Mouse (Mus musculus) layer of hippocampus, postnatal 10 days (tissue): ENCODE measurements at regions not wholly inside any gene's neighbourhood (a gene's known extent, or its start where the extent isn't known, plus 50 kb on each side); places are given as distances from the start of the nearest gene placed in this dataset.
A peak's percentile ranks its signal among the peaks of the same experiment; 100 is the strongest.

Experiments used
- DNase-seq, 2 experiments: peaks; one replicate each; pipeline ENCODE4 v3.0.0; 2021; ENCODE audit warnings: low spot score in 2 of 2

DNA sequence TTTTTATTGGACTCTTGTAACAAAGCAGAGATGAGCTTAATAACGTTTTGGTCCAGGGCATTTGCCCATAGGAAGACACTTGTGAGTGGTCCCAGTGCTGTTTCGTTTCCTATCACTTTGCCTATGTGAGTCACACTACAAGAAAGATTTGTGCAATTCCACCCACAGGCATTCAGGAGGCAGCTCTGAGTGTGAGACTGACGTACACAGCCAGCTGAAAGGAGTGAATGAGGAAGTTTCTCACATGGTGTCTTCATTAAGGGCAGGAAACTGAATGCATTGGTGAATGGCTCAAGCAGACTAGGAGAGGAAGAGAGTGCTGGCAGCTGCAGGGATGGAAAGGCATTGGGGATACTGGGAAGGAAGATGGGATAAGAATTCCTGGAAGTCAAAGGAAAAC lies 230.5 kb upstream of the Fam241a start:
- DNase-seq, result no peak

DNA sequence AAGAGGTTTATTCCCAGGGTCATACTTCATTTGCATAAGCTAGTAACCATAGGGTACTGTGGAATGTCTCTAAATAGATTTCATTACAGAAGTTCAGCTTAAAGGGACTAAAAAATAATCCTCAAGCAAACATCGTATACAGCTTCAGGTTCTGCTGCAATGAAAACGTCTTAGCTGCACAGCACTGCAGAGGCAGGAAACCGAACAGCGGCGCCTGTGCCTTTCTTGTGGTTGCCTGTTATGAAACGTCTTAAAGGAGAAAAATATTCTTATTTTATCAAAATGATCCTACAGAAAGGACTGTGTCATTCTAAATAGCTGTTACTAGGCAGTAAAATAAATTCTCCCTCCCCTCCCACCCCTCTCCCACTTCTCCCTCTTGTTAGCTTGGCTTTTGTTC lies 226.0 kb upstream of the Fam241a start:
- DNase-seq, result no peak

DNA sequence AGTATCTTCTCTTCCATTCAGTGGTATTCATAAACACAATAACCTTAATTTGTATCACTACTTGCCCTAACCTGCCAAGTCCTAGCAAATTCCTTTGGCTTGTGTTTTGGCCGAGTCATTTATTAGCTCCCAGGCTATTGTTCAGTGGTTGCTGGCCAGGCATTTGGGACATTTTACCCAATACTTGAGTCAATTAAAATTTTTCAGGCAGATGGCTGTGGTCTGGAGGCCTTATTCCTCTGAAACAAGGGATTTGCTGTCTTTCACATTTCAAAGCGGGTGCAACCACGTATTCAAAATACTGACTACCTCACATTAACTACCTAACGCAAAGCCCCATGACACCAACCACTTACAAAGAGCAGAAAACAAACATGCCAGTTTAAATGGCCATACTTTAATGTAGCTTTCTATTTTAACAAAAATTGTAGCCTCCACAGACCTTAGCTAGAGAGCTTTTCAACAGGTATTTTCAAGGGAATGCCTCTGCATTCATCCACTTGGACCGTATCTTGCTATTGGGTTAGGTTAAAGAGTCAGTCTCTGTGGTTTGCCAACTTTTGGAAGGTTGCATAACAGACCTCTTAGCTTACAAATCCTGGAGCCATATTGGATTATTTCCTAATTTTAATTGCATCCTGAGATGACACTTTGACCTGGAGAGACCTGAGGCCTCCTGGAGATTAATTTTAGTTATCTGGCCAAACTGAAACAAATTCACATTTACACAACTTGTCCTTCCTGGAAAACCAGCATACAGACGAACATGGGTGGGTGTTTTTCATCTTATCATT lies 224.7 kb upstream of the Fam241a start:
- DNase-seq, result no peak

DNA sequence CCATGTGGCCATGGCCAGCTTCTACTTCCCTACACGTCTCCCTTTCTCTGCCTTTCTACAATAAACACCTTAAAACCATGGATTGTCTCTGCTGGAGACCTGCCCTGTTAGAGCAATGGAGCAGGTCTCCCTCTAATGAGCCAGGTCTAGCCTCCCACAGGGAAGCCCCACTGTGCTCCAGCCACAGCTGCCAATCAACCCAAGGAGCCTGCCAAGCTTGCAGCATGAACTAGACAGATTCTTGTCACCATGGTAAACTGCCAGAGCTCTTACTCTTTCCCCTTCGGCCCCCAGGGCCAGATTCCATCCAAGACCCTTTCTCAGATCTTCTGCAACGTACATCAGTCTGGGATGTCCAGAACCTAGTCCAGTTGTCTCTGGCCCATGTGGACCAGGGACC lies 217.1 kb upstream of the Fam241a start:
- DNase-seq, result peak in 1 of 2 experiments; percentile 4

DNA sequence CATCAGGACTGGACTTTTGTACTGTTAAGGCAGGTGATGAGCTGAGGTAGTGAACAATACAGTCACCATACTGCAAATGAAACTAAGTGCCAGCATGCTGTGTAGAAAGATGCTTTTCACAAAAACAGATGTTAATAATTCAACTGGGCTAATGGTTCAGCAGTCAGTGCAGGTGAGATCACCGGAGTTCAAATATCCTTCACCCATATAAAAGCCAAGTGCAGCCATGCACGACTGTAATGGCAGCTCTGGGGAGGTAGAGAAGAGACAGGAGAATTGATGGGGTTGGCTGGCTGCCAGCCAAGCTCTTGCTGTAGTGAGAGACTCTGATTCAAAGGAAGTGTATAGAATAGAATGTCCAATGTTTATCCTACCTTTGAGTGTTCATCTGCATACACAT lies 214.3 kb upstream of the Fam241a start:
- DNase-seq, result no peak

DNA sequence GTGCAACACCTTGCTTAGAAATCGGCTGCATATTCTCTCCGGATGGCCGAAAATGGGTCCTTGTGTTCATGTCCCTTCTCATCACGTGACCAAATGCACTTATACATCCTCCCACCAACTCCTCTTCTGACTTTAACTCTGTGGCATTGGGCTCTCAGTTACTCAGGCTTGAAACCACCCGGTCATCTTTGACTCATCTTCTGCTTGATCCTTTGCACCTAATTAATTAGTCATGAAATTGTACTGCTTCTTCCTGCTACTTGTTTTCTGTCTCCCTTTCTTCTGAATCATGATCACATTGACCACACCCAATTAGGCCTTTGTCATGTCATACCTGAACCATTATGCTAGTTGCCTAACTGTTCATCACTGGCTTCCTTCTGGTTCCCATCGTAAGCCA lies 208.4 kb upstream of the Fam241a start:
- no peak for DNase-seq

DNA sequence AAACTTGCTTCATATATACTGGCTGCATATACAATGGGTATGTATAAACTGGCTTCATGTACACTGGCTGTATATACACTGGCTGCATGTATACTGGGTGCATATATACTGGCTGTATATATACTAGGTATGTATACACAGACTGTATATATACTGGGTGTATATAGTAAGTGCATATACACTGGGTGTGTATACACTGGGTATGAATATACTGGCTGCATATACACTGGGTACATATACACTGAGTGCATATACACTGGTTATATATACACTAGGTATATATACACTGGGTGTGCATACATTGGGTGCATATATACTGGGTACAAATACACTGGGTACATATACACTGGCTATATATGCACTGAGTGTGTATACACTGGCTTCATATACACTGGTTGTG lies 196.9 kb upstream of the Fam241a start:
- DNase-seq, result no peak

DNA sequence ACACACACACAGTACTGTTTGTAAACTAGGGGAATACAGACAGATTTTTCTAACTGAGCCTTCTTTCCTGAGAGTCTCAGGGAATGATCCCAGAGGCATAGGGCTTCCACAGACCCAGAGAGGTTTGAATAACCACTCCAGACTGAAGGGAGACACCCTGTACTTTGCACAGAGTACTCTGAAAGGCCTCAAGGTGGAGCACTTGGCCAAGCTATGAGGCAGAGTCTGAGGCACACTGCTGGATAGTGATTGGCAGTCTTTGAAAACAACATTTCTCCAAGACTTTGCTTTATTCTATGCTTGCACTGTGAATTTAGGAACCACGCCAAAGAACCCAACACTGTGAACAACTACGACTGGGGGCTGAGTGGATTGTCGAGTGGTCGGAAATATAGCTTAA lies 192.1 kb upstream of the Fam241a start:
- DNase-seq, result peak; percentile 55 to 60

DNA sequence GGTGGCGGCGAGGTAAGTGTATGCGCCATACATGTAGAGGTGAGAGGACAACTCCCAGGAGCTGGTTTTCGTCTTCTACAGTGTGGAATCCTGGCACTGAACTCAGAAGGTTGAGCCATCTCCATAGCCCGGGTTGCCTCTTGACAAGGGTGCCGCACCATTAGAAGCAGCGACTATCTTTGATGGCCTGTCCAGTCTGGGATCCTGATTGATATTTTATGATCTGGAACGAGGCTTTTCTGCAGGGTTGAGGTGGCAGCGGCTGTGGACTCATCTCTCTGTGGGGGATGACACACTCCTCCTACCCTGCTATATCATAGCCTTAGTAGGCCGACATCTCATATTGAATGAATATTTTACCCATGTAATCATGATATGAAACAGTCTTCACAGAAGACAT lies 191.0 kb upstream of the Fam241a start:
- no peak for DNase-seq

DNA sequence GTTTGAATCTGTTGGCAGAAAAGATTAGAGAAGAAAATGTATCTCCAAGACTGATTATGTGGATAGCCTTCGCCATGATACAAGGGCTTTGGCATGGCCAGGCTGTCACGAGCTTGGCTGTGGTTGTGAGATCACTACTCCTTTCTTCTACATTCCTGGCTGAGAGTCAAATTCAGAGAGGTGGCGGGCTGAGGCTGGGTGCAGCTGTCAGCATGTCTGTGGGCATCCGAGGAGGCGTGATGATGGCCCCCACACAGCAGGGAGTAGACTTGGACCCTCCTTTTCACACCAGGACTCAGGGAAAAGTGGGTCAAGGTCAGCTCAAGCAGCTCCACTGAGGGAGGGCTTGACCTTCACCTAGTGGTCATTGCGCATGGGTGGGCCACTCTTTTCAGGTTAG lies 186.3 kb upstream of the Fam241a start:
- no peak for DNase-seq

DNA sequence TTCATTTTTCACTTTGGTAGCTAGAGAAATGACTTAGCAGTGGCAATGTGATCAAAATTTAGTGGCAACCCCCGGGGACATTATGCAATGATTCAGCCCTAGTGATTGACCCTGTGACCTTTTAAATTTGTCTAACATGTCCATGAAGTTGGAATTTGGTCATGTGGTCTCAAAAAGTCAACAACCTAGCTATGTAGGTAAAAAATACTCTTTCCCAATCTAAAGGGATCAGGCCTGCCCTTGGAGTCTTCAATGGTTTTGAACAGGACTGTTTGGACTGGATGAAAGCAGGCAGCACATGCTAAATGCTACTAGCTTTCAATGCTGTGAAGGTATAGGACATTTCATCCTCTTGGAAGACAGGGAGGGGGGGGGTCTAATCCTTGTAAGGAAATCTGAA lies 185.3 kb upstream of the Fam241a start:
- DNase-seq, result no peak

DNA sequence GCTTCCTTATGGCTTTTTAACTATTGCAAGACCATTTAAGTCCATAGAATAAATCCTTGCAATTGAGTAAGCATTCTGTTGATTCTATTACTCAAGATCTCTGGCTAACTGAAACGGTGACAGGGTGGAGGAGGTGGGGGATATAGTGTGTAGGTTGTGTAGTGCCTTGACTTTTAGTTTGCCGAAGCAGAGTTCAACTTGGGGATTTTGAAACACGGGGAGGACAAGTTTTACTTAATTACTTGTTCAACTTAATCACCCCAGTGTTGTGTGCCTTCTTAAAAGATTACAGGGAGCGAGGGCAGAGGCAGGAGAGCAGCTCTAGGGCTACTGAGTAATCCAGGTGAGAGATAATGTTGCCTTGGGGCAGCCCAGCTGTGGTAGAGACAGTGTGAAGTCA lies 171.7 kb upstream of the Fam241a start:
- no peak for DNase-seq

DNA sequence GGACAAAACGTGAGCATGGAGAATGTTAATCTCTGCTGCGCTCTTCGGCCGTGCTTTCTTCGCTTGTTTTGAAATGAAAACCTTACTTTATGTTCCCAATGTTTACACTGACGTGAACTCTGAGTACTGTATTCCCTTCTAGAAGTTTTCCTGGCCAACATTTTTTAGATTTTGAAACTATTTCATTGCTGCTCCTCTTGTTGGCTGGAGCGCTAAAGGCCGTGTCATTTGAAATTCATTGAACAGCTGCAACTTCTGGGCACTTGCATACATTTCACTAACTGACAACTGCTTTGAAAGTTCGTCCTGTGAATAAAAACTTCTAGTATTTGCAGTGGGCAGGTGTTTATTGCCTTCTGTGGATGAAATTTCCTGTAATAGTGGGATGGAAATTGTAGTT lies 157.9 kb upstream of the Fam241a start:
- no peak for DNase-seq

DNA sequence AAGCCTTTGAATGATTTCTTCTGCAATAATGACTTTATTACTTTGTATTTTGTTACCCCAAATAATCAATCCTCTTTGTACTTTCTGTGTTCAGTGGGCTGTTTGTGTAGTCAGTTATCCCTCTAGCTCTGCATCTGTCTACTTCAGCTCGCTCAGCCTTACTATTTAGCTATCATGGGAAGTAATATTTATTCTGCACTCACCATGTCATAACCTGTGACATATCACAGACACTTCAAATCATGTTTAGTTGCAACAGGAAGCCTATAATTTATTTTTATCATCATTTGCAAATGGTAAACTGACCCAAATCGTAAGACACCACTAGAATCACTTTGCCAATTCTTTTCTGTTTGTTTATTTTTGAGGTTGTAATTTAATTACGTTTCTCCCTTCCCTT lies 147.6 kb upstream of the Fam241a start:
- no peak for DNase-seq

DNA sequence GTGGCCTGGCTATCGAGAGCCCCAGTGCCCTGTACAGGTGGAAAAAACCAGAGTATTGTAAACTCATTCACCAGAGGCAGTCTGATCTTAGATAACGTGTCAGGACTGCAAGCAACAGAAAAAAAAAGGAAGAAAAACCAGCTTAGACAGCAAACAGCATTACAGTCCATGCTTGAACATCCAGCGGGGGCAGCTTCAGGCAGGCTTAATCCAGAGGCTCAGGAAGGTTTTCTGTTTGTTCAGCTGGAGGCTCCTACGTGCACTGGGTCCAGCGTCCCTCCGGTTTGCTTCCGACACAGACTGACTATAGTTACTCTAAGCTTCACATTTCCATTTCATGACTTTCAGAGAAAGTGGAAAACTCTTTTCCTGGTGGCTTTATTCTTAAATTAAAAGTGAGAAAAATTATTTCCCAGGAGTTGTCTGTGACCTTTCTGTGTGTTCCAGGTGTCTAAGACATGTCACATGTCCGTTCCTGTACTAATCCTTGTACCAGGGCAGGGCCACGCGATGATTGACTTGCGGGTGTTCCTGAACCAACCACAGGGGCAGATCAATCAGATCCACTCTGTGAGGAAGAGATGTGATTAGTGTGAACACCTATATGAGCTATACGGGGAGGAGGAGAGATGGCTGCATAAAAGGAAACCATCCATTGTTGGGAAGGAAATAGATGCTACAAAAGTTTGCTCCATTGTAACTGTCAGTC lies 144.4 kb upstream of the Fam241a start:
- no peak for DNase-seq

DNA sequence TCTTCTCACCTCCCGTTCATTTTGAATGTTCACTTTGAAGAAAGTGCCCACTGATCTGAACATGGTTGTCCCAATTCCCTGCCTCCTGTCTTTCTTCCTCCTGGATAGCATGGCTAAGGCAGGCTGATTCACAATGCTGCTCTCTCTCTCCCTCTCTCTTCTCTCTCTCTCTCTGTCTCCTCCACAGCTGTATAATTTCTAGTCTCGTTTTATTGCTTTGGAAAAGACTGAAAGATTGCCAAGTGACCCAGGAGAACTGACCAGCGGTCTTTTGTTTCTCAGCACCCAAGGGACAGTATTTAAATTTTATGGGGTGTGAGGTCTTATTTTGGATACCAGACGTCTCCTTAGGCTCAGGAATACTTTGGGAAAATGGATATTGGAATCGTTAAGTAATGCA lies 143.1 kb upstream of the Fam241a start:
- no peak for DNase-seq

DNA sequence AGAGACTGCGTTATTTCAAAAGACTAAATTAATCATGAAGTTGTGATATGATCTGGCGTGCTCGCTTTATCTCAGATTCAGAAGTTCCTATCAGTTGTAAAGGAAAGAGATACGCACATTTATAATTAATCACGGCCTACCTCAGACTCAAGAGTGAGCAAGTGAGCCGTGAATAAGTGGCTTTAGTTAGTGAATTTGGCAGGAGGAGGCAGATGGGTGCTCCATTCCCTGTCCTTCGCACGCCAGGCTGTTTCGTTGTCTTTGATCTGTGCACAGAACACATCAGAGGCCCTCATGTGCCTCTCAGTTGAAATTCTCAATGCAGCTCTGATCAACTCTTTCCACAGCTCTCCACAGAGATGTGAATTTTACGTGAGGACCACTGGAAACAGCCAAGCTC lies 140.4 kb upstream of the Fam241a start:
- DNase-seq, result no peak

DNA sequence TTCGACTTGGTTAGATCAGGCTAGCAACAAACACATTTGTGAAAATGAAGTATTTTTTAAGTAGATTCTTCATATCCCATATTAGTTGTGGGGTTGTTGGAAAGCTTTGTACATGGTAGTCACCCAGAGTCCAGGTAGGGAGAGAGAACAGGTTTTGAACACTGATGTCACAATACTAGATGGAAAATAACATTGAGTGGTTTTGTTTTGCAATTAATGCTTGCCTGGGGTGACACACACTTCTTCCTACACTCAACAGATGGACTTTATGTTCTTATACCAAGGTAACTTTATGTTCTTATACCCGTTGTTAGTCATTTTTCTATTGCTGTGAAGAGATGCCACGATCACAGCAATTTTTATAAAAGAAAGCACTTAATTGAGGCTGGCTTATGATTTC lies 134.2 kb upstream of the Fam241a start:
- DNase-seq, result no peak

DNA sequence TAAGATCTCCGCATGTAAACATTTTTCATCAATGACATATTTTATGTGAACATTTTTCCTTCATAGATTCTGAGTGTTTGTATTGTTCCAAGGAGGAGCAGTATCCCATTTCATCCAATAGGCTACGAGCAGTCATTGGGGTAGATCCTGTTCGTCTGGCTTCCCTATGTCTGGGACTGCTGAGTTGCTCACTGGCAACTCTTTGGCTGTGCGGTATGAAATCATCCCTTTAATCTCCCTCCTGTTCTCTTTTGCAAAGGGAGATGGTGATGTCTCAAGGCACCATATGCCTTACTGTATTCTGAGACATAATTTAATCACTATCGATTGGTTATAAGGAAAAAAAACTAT lies 133.4 kb upstream of the Fam241a start:
- DNase-seq, result no peak

DNA sequence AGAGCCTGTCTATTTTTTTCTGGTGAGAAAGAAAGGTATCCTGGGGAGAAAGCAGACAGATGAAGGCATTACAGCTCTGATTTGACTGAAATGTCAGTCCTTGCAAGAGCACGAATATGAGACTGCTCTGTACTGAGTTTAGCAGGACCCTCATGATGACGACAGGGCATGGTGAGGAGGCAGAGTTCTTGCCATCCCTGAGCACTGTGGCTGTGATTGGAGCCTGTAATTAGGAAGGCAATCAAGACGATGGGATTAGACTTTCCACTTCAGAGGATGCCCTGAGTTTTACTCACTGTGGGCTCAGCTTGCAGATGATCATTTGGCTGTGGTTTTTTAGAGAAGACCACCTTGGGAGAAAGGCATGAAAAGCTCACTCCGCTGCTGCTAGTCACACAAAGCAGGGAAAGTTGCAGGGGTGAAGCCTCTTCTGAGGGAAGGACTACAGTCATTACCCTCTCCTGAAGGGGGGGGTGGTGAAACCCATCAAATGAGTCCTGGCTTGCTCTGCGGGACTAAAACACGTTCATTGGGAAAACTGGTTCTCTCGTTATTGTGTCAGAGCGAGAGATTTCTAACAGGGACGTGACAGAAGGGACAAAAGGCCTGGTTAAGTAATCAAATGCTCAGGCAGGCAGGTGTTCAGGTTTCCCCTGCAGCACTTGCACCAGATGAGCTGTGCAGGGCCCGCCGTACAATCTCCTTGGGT lies 132.9 kb upstream of the Fam241a start:
- no peak for DNase-seq

DNA sequence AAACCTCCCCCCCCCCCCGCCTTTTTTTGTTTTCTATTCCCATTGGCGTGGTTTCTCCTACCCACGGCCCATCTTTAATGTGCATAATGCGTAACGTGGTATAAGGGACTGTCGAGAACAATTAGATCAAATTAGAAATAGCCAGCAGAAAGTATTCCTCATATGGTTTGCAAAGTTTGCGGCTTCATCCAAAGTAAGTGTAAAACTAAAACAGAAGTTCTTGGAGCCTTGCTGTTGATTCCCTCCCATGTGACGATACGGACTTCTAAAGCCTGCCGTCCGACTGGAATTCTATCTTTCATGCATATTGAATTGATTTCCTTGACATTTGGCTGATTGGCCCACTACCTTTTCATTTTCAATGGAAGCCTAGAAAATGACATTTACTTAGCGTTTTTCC lies 128.7 kb upstream of the Fam241a start:
- no peak for DNase-seq

DNA sequence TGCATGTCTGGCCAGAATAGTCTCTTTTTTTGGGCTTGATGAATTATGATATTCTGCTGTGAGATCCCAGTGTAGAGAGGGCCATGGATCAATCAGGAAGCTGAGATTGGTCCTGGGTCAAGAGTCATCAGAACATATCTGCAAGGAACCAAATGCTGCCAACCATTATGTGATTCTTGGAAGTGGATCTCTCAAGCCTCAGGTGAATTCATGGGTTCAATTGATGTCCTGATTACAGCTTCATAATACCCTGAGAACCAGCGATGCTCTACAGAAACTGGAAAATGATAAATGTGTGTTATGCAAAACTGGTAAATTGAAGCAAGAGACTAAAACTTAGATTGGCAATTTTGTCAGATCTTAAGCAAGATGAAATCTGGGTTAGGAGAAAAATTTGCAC lies 118.8 kb upstream of the Fam241a start:
- DNase-seq, result no peak
